Mouse (Mus musculus) layer of hippocampus, postnatal 10 days (tissue): ENCODE measurements at regions not wholly inside any gene's neighbourhood (a gene's known extent, or its start where the extent isn't known, plus 50 kb on each side); places are given as distances from the start of the nearest gene placed in this dataset.

ENCODE experiments used
- DNase-seq, 2 experiments: peaks; one replicate each; pipeline ENCODE4 v3.0.0; 2021; ENCODE audit warnings: low spot score in 2 of 2

DNA sequence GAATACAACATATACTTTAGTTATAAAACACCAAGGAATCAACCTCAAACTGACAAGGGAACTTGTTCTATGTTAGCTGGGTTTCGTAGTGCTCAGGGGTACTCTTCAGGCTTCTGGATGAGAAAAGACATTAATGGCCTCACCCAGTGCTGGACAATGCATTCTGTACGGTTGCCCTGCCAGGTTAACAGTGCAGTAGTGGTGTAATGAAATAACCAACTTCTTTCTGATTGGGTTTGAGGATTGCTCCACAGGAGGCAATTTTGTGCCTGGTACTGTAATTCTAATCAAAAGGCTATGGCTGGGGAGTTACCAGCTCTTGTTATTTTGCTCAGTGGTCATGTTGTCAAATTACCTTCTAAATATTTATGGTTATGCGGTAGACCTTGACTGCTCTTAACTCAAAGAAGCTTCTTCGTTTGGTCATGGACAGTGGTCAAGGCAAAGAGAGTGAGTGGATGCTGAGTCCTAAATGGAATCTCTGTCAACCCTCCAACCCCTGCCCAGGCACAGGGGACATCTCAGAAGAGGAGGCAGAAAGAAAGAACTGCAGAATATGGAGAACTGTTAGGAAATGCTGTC lies 158.8 kb upstream of the B3gat2 start:
- DNase-seq, result no peak

- peak in 1 of 2 experiments; percentile 12 for DNase-seq
These were observed 132.2 kb upstream of the B3gat2 start for GRCm38 (mm10) chr1:23629366-23629765.

GRCm38 (mm10) chr1:23645093-23645492 lies 116.5 kb upstream of the B3gat2 start:
- DNase-seq, result no peak

- no peak for DNase-seq
These were observed 112.6 kb upstream of the B3gat2 start for GRCm38 (mm10) chr1:23648875-23649506.

DNA sequence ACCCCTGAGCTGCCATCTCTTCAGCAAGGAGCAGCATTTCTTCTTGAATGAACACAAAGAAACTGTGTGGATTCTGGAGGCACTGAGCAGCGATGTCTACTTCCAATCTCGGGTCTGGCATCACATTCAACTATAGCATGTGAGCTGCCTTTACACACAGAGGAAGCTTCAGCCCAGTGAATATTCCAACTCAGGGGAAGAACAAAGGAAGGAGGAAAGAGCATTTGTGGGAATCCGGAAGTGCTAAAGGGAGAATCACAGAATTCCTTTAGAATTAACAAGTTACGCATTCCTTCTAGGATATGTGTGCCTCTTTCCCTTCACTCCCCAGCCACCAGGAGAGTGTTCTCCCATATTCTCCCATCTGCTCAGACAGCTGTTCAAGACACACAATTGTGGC lies 111.7 kb upstream of the B3gat2 start:
- DNase-seq, result no peak

- no peak for DNase-seq
These were observed 107.9 kb upstream of the B3gat2 start for GRCm38 (mm10) chr1:23653628-23654027.

- no peak for DNase-seq
These were observed 105.8 kb upstream of the B3gat2 start for GRCm38 (mm10) chr1:23655768-23656167.

- peak; percentile 48 to 52 for DNase-seq
These were observed 105.3 kb upstream of the B3gat2 start for GRCm38 (mm10) chr1:23656302-23656701.

GRCm38 (mm10) chr1:23656718-23657117 lies 104.8 kb upstream of the B3gat2 start:
- no peak for DNase-seq

DNA sequence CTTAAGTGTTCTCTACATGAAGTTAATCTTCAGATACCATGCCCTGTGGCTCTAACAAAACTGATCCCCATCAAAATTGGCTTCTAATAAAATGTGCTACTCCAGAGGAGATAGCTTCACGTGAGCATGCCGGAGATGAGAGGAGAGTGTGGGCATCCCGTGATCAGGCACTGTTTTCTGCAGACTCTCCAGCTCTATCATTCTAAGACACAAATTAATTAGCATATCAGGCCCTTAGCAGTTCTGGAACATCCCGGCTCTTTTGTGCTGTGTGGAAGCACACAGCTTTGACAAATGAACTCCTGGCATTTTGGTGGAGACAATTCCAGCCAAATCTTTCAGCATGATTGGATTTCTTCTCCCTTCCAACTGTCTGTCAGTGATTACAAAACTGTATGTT lies 91.0 kb upstream of the B3gat2 start:
- no peak for DNase-seq

DNA sequence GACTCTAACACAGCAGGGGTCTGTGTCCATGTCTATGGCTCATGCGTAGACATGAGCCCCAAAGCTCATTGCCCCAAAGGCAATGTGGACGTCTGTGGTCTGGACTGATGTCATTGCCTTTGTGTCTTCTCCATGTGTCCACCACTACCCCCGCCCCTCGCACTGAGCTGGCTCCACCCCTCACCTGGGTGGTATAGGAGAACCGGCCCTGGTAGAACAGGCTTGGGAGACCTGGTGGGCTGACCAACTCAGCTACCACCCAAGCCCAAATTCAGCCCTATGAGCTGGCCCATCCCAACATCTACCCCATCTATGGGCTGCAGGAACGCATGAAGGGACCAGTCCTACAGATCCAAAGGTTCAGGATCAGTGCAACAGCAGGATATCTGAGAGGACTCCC lies 87.2 kb upstream of the B3gat2 start:
- no peak for DNase-seq

- DNase-seq, result no peak
These were observed 85.3 kb upstream of the B3gat2 start for GRCm38 (mm10) chr1:23676301-23676700.

DNA sequence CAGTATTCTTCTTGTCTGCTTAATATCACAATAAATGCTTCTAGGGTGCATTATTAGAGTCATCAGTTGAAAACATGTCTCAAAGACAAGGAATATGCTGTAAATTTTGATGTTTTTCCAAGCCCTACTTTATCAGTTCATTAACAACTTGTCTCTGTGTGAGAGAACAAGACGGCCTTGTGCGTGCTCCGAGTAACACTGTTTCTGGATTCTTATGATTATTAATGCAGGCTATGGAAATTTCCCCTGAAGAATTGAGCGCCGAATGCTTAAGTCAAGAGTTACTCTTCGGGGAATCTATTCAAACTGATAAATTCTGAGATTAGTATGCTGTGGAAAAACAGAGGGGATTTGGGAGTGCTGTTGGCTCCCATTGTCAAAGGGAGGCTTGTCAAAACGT lies 72.2 kb upstream of the B3gat2 start:
- DNase-seq, result no peak

GRCm38 (mm10) chr1:23705489-23705888 lies 56.1 kb upstream of the B3gat2 start:
- DNase-seq, result peak; percentile 74 to 81

GRCm38 (mm10) chr1:23706450-23706849 lies 55.1 kb upstream of the B3gat2 start:
- peak; percentile 7 to 17 for DNase-seq
